Mouse (Mus musculus) mouse trophoblast stem cell (cell line): ENCODE results near the gene Gm20388.

Experiments used
- in situ Hi-C, 2 experiments: fragments of 300-500 bp; cut with MseI, MboI; formaldehyde crosslinking; loops; 2 replicates in 1 of 2; 3 replicates in 1 of 2; pipeline ENCODE4 v1.15.1; 2025

Gene Gm20388

GRCm38 (mm10) chr8:123298301-123298700, 3387.7 kb downstream of the Gm20388 start:
- in situ Hi-C loops, result no loop called here

- in situ Hi-C loops, result no loop called here
Measured at GRCm38 (mm10) chr8:123308738-123309137, 3398.1 kb downstream of the Gm20388 start.

GRCm38 (mm10) chr8:123317781-123318466, 3407.3 kb downstream of the Gm20388 start:
- in situ Hi-C loops, result no loop called here

GRCm38 (mm10) chr8:123318467-123318911, 3407.8 kb downstream of the Gm20388 start, which contains the start of gene Fanca:
TSS of gene Fanca (minus strand) at chr8:123318576.
- in situ Hi-C loops, result no loop called here

GRCm38 (mm10) chr8:123319522-123320164, 3409.0 kb downstream of the Gm20388 start:
- in situ Hi-C loops, result no loop called here

GRCm38 (mm10) chr8:123328552-123328951, 3417.9 kb downstream of the Gm20388 start:
- in situ Hi-C loops, result no loop called here

- in situ Hi-C loops, result no loop called here
Measured at GRCm38 (mm10) chr8:123329350-123329749, 3418.7 kb downstream of the Gm20388 start.

GRCm38 (mm10) chr8:123329961-123330360, 3419.3 kb downstream of the Gm20388 start:
- in situ Hi-C loops, result no loop called here

GRCm38 (mm10) chr8:123330701-123331100, 3420.1 kb downstream of the Gm20388 start:
- in situ Hi-C loops, result no loop called here

GRCm38 (mm10) chr8:123331301-123331700, 3420.7 kb downstream of the Gm20388 start:
- in situ Hi-C loops, result no loop called here

- in situ Hi-C loops, result no loop called here
Measured at GRCm38 (mm10) chr8:123331810-123332209, 3421.2 kb downstream of the Gm20388 start.

GRCm38 (mm10) chr8:123332262-123333090, 3421.8 kb downstream of the Gm20388 start, which contains the start of gene Spire2:
TSS of gene Spire2 (plus strand) at chr8:123332713.
- in situ Hi-C loops, result no loop called here

- in situ Hi-C loops, result no loop called here
Measured at GRCm38 (mm10) chr8:123333091-123333587, 3422.5 kb downstream of the Gm20388 start.

GRCm38 (mm10) chr8:123333864-123334263, 3423.2 kb downstream of the Gm20388 start:
- in situ Hi-C loops, result no loop called here

- in situ Hi-C loops, result no loop called here
Measured at GRCm38 (mm10) chr8:123334467-123334866, 3423.8 kb downstream of the Gm20388 start.

- in situ Hi-C loops, result no loop called here
Measured at GRCm38 (mm10) chr8:123337475-123337874, 3426.8 kb downstream of the Gm20388 start.

- in situ Hi-C loops, result no loop called here
Measured at GRCm38 (mm10) chr8:123340071-123340470, 3429.4 kb downstream of the Gm20388 start.

- in situ Hi-C loops, result no loop called here
Measured at GRCm38 (mm10) chr8:123341040-123342015, 3430.7 kb downstream of the Gm20388 start.

GRCm38 (mm10) chr8:123342253-123342652, 3431.6 kb downstream of the Gm20388 start:
- in situ Hi-C loops, result no loop called here

GRCm38 (mm10) chr8:123342911-123343310, 3432.3 kb downstream of the Gm20388 start:
- in situ Hi-C loops, result no loop called here

- in situ Hi-C loops, result no loop called here
Measured at GRCm38 (mm10) chr8:123343422-123343821, 3432.8 kb downstream of the Gm20388 start.
